Comparison of ENCODE assay signal across 19 mouse cellular contexts in the genomic region with DNA sequence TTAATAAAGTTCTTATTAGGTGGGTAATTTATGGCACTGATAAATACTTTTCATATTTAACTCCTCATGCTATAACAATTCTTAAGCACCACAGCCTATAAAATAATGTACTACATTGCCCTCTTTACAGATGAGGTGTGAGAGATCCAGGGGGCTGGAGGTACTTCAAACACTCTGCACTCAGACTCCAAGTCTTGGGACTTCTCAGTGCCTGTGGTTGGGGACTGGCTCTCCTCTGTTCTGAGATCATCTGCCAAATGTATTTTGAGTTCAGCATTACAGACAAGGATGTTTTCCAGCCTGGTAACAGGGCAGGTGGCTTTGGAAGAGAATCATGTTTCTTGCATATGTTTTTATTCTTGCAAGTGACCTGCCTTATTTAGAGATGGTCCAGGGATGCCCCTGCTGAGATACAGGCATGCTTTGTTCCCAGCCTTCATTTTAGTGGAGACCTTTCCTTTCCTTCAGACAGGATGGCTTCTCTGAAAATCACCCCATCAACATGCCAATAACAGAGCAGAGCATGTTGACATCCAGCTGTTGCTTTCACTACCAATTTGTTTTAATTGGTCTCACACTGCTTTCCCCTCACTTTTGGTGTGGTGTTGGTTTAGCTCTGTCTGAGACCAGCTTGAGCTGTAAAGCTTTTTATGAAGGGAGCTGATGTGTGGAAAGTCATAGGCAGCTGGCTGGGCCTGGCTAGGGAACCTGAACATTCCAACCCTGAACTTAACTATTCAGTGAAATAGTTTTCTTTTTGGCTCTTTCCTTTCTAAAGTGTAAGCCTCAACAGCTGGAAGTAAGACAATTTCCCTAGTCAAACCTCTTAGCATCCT.
DNase-seq lines count a peak whose midpoint lies in the region; ATAC-seq and TF ChIP-seq lines count a peak whose summit lies in the region.
"Had no signal": no experiment of that assay in that cellular context is flagged by ENCODE, and none has a peak within 500 bp of the region (broad histone marks: within the 10 kb centered on the region; RNA-seq: fewer than 3 reads in every experiment).

No protein-coding gene starts in this region.

- ATAC-seq in limb, embryonic 11.5 days (ENCODE audit: insufficient number of reproducible peaks, low FRiP score, low TSS enrichment, low read depth), result peak; percentile 57
- ATAC-seq in limb, embryonic 14.5 days (ENCODE audit: low FRiP score, low read depth), result peak; percentile 77
- no peak for ATAC-seq in CD4-positive, CD25-positive, alpha-beta regulatory T cell, adult 4 months
- ATAC-seq: forebrain, postnatal 0 days had no signal

- H3K9me3 ChIP-seq in limb, embryonic 11.5 days (ENCODE audit: control insufficient read depth, low read length), result no peaks in the 10 kb centered on the region
- no peaks in the 10 kb centered on the region for H3K9me3 ChIP-seq in limb, embryonic 10.5 days (replicated peaks)
- H3K9me3 ChIP-seq in limb, embryonic 14.5 days (ENCODE audit: control insufficient read depth, low read length), result no peaks in the 10 kb centered on the region
- H3K9me3 ChIP-seq: embryonic facial prominence, embryonic 12.5 days; forebrain, embryonic 12.5 days; heart, embryonic 12.5 days; hindbrain, embryonic 10.5 days; hindbrain, embryonic 15.5 days had no signal

- H3K36me3 ChIP-seq in limb, embryonic 11.5 days (ENCODE audit: control insufficient read depth, insufficient read depth, low read length), result no peaks in the 10 kb centered on the region
- H3K36me3 ChIP-seq in limb, embryonic 10.5 days, result no peaks in the 10 kb centered on the region
- H3K36me3 ChIP-seq in limb, embryonic 14.5 days (ENCODE audit: control insufficient read depth, insufficient read depth, low read length), result no peaks in the 10 kb centered on the region
- H3K36me3 ChIP-seq: embryonic facial prominence, embryonic 12.5 days; forebrain, embryonic 12.5 days; G1E; heart, embryonic 12.5 days; hindbrain, embryonic 10.5 days; hindbrain, embryonic 15.5 days had no signal

- H3K4me3 ChIP-seq in limb, embryonic 11.5 days (ENCODE audit: low read depth, low read length), result no peak overlapping the region
- H3K4me3 ChIP-seq in limb, embryonic 10.5 days, result no peak overlapping the region
- no peak overlapping the region for H3K4me3 ChIP-seq in limb, embryonic 14.5 days (replicated peaks; ENCODE audit: low read length)
- H3K4me3 ChIP-seq: embryonic facial prominence, embryonic 12.5 days; forebrain, embryonic 12.5 days; gastrocnemius, adult 2 months; heart, embryonic 12.5 days; hindbrain, embryonic 10.5 days; hindbrain, embryonic 15.5 days had no signal

- TF ChIP-seq POLR2A in limb, embryonic 14.5 days (IDR thresholded peaks at IDR 0.05; ENCODE audit: borderline replicate concordance, extremely low read depth, insufficient read depth, insufficient read length), result no peak

- no peak overlapping the region for H3K9ac ChIP-seq in limb, embryonic 11.5 days (ENCODE audit: low read length)
- no peak overlapping the region for H3K9ac ChIP-seq in limb, embryonic 14.5 days (ENCODE audit: low read depth, low read length, severe bottlenecking)
- H3K9ac ChIP-seq: embryonic facial prominence, embryonic 12.5 days; forebrain, embryonic 12.5 days; forebrain, postnatal 0 days; heart, embryonic 12.5 days; hindbrain, embryonic 15.5 days had no signal

- no peaks in the 10 kb centered on the region for H3K4me1 ChIP-seq in limb, embryonic 11.5 days (ENCODE audit: control insufficient read depth, insufficient read depth, low read length)
- H3K4me1 ChIP-seq in limb, embryonic 10.5 days, result no peaks in the 10 kb centered on the region
- H3K4me1 ChIP-seq in limb, embryonic 14.5 days (ENCODE audit: control insufficient read depth, insufficient read depth, low read length), result no peaks in the 10 kb centered on the region
- H3K4me1 ChIP-seq: embryonic facial prominence, embryonic 12.5 days; forebrain, embryonic 12.5 days; heart, embryonic 12.5 days; hindbrain, embryonic 10.5 days; hindbrain, embryonic 15.5 days had no signal

- H3K27ac ChIP-seq in limb, embryonic 11.5 days (replicated peaks; ENCODE audit: low read depth, low read length), result no peak overlapping the region
- H3K27ac ChIP-seq in limb, embryonic 10.5 days, result no peak overlapping the region
- no peak overlapping the region for H3K27ac ChIP-seq in limb, embryonic 14.5 days (replicated peaks; ENCODE audit: low read depth, low read length)
- H3K27ac ChIP-seq: embryonic facial prominence, embryonic 12.5 days; forebrain, embryonic 12.5 days; gastrocnemius, adult 2 months; hindbrain, embryonic 10.5 days; hindbrain, embryonic 15.5 days had no signal

- peak; percentile 21 for DNase-seq in limb, embryonic 11.5 days (ENCODE audit: low spot score)
- no peak for DNase-seq in limb, embryonic 10.5 days (ENCODE audit: low spot score)
- peak; percentile 14 for DNase-seq in hindlimb bud, embryonic 11.5 days (ENCODE audit: extremely low spot score, low read depth, low spot score)
- peak; percentile 14 for DNase-seq in limb, embryonic 14.5 days (ENCODE audit: low spot score)
- peak; percentile 17 for DNase-seq in retina, postnatal 1 day
- no peak for DNase-seq in ovary, adult 18-20 months (ENCODE audit: low spot score)
- DNase-seq: adrenal gland, postnatal 14 days; cerebellum, adult 18-20 months; cerebellum, postnatal 10 days; forebrain, postnatal 0 days; gastrocnemius, adult 2 months; gastrocnemius, postnatal 25 days had no signal

- H3K4me2 ChIP-seq in limb, embryonic 11.5 days (ENCODE audit: low read depth, severe bottlenecking), result no peak overlapping the region
- no peak overlapping the region for H3K4me2 ChIP-seq in limb, embryonic 14.5 days (replicated peaks; ENCODE audit: low read depth, low read length, severe bottlenecking)
- H3K4me2 ChIP-seq: embryonic facial prominence, embryonic 12.5 days; forebrain, embryonic 12.5 days; heart, embryonic 12.5 days; hindbrain, embryonic 15.5 days had no signal

- H3K27me3 ChIP-seq in limb, embryonic 11.5 days (ENCODE audit: control insufficient read depth, insufficient read depth, low read length), result no peaks in the 10 kb centered on the region
- no peaks in the 10 kb centered on the region for H3K27me3 ChIP-seq in limb, embryonic 10.5 days (ENCODE audit: low read depth, poor library complexity, severe bottlenecking)
- no peaks in the 10 kb centered on the region for H3K27me3 ChIP-seq in limb, embryonic 14.5 days (ENCODE audit: control insufficient read depth, insufficient read depth, low read length)
- H3K27me3 ChIP-seq: embryonic facial prominence, embryonic 12.5 days; forebrain, embryonic 12.5 days; heart, embryonic 12.5 days; hindbrain, embryonic 15.5 days had no signal

Comparison
In these comparisons a context has a peak if more than half of its experiments do, and no peak if none do; other contexts are left out.
1. DNase-seq: peak in limb, embryonic 11.5 days (single experiment), hindlimb bud, embryonic 11.5 days (single experiment), limb, embryonic 14.5 days (single experiment) and retina, postnatal 1 day (single experiment); none in limb, embryonic 10.5 days (single experiment) and ovary, adult 18-20 months (single experiment).